ENCODE assay signal across 18 mouse cellular contexts in genomic region chr4:56036334-56036733, GRCm38 (mm10).
"Had no signal": no experiment of that assay in that cellular context is flagged by ENCODE, and none has a peak within 500 bp of the region (broad histone marks: within the 10 kb centered on the region; RNA-seq: fewer than 3 reads in every experiment).

No protein-coding gene starts in this region.

- ATAC-seq: liver, postnatal 0 days; lung, postnatal 0 days had no signal

- H3K36me3 ChIP-seq: liver, embryonic 13.5 days; liver, embryonic 15.5 days; lung, embryonic 15.5 days; midbrain, embryonic 12.5 days; neural tube, embryonic 12.5 days had no signal

- H3K4me3 ChIP-seq: liver, embryonic 13.5 days; liver, embryonic 15.5 days; lung, embryonic 15.5 days; midbrain, embryonic 12.5 days; myocyte; neural tube, embryonic 12.5 days had no signal

- H3K9ac ChIP-seq: liver, embryonic 13.5 days; liver, embryonic 15.5 days; liver, postnatal 0 days; lung, embryonic 15.5 days; midbrain, embryonic 12.5 days; neural tube, embryonic 12.5 days had no signal

- H3K9me3 ChIP-seq: liver, embryonic 13.5 days; liver, embryonic 15.5 days; lung, embryonic 15.5 days; midbrain, embryonic 12.5 days; neural tube, embryonic 12.5 days had no signal

- DNase-seq: liver, embryonic 13.5 days; liver, postnatal 0 days; lung, adult 2 months; lung, postnatal 4 days; retina, postnatal 1 day; right cerebral cortex, adult 18-20 months; right cerebral cortex, postnatal 25 days; right cerebral cortex, postnatal 4 days; spleen, adult 18-20 months; thymus, adult 2 months; thymus, postnatal 25 days; thymus, postnatal 4 days had no signal

- H3K27ac ChIP-seq: liver, embryonic 13.5 days; liver, embryonic 15.5 days; lung, embryonic 15.5 days; midbrain, embryonic 12.5 days; neural tube, embryonic 12.5 days had no signal

- H3K27me3 ChIP-seq: liver, embryonic 13.5 days; liver, embryonic 15.5 days; lung, embryonic 15.5 days; midbrain, embryonic 12.5 days; neural tube, embryonic 12.5 days had no signal

- H3K4me1 ChIP-seq: liver, embryonic 13.5 days; liver, embryonic 15.5 days; lung, embryonic 15.5 days; midbrain, embryonic 12.5 days; neural tube, embryonic 12.5 days had no signal

- H3K4me2 ChIP-seq: liver, embryonic 13.5 days; liver, embryonic 15.5 days; lung, embryonic 15.5 days; midbrain, embryonic 12.5 days; neural tube, embryonic 12.5 days had no signal
